Mouse (Mus musculus): Measurements from ENCODE around the gene Lamb1. TPM values are rescaled to one million over a fixed set of nuclear protein-coding genes. Genes with fewer than 3 reads are reported as not detected.

Gene Lamb1
- polyA plus RNA-seq, 1 experiment from 2014 or later: 290 TPM

GRCm38 (mm10) chr12:31236861-31237595 lies 28.0 kb upstream of the Lamb1 start:
- ChIA-PET CTCF (interaction anchor here (0.9 kb wide), 1 partner anchor 13 kb away, joined by 3 read pairs; no protein-coding TSS in a partner anchor), POLR2A (no interaction called here)
- ATAC-seq (no peak), DNase-seq (ENCODE audit: low read depth, low spot score) (no peak)
- TF ChIP-seq CTCF (IDR thresholded peaks at IDR 0.05): no peak
- H3K27me3 ChIP-seq: no peaks in the 10 kb centered on the region
- in situ Hi-C loops (cut with MboI; ENCODE audit: low pct_unique_long_range_greater_than_20kb): no loop called here

- CTCF ChIA-PET: no interaction called here
Observed at GRCm38 (mm10) chr12:31239031-31239583, 25.9 kb upstream of the Lamb1 start.

GRCm38 (mm10) chr12:31239798-31240197 lies 25.2 kb upstream of the Lamb1 start:
- ChIA-PET POLR2A (no interaction called here), CTCF (no interaction called here)
- ATAC-seq: no peak
- in situ Hi-C loops (cut with MboI; ENCODE audit: low pct_unique_long_range_greater_than_20kb): no loop called here
- TF ChIP-seq CTCF (IDR thresholded peaks at IDR 0.05): no peak
- no peak for DNase-seq (ENCODE audit: low read depth, low spot score)
- no peaks in the 10 kb centered on the region for H3K27me3 ChIP-seq

More at GRCm38 (mm10) chr12:31239031-31239583, 25.9 kb upstream of the Lamb1 start:
- no peak for TF ChIP-seq CTCF (IDR thresholded peaks at IDR 0.05)
- ATAC-seq: no peak
- in situ Hi-C loops (cut with MboI; ENCODE audit: low pct_unique_long_range_greater_than_20kb): no loop called here
- POLR2A ChIA-PET: no interaction called here
- no peaks in the 10 kb centered on the region for H3K27me3 ChIP-seq
- DNase-seq (ENCODE audit: low read depth, low spot score): no peak

GRCm38 (mm10) chr12:31240470-31240869 lies 24.6 kb upstream of the Lamb1 start, which contains the start of gene Gm6993:
Gene Gm6993, plus strand, starts transcription at chr12:31240770.
- TF ChIP-seq CTCF (IDR thresholded peaks at IDR 0.05): no peak
- ATAC-seq (no peak), DNase-seq (ENCODE audit: low read depth, low spot score) (no peak)
- ChIA-PET POLR2A (no interaction called here), CTCF (no interaction called here)
- in situ Hi-C loops (cut with MboI; ENCODE audit: low pct_unique_long_range_greater_than_20kb): no loop called here
- H3K27me3 ChIP-seq: no peaks in the 10 kb centered on the region

GRCm38 (mm10) chr12:31241595-31242342 lies 23.3 kb upstream of the Lamb1 start:
- POLR2A ChIA-PET: no interaction called here
- H3K27me3 ChIP-seq: no peaks in the 10 kb centered on the region
- in situ Hi-C loops (cut with MboI; ENCODE audit: low pct_unique_long_range_greater_than_20kb): no loop called here
- ATAC-seq (no peak), DNase-seq (ENCODE audit: low read depth, low spot score) (no peak)
- CTCF ChIA-PET: no interaction called here
- TF ChIP-seq CTCF (IDR thresholded peaks at IDR 0.05): no peak

GRCm38 (mm10) chr12:31244001-31244400 lies 21.0 kb upstream of the Lamb1 start:
- DNase-seq (ENCODE audit: low read depth, low spot score) (no peak), ATAC-seq (no peak)
- POLR2A ChIA-PET: no interaction called here
- no peak for TF ChIP-seq CTCF (IDR thresholded peaks at IDR 0.05)
- CTCF ChIA-PET: no interaction called here
- in situ Hi-C loops (cut with MboI; ENCODE audit: low pct_unique_long_range_greater_than_20kb): no loop called here
- H3K27me3 ChIP-seq: no peaks in the 10 kb centered on the region

- CTCF ChIA-PET: no interaction called here
- no peak for TF ChIP-seq CTCF (IDR thresholded peaks at IDR 0.05)
- in situ Hi-C loops (cut with MboI; ENCODE audit: low pct_unique_long_range_greater_than_20kb): no loop called here
- ATAC-seq (no peak), DNase-seq (ENCODE audit: low read depth, low spot score) (no peak)
- H3K27me3 ChIP-seq: no peaks in the 10 kb centered on the region
- POLR2A ChIA-PET: no interaction called here
Observed at GRCm38 (mm10) chr12:31244691-31245090, 20.3 kb upstream of the Lamb1 start.

GRCm38 (mm10) chr12:31246153-31246552 lies 18.9 kb upstream of the Lamb1 start:
- CTCF ChIA-PET: no interaction called here
- in situ Hi-C loops (cut with MboI; ENCODE audit: low pct_unique_long_range_greater_than_20kb): no loop called here
- ATAC-seq (no peak), DNase-seq (ENCODE audit: low read depth, low spot score) (no peak)
- POLR2A ChIA-PET: no interaction called here
- no peak for TF ChIP-seq CTCF (IDR thresholded peaks at IDR 0.05)
- H3K27me3 ChIP-seq: no peaks in the 10 kb centered on the region

GRCm38 (mm10) chr12:31246615-31247014 lies 18.4 kb upstream of the Lamb1 start:
- POLR2A ChIA-PET: no interaction called here
- no peak for TF ChIP-seq CTCF (IDR thresholded peaks at IDR 0.05)
- H3K27me3 ChIP-seq: no peaks in the 10 kb centered on the region
- no peak for DNase-seq (ENCODE audit: low read depth, low spot score)
- in situ Hi-C loops (cut with MboI; ENCODE audit: low pct_unique_long_range_greater_than_20kb): no loop called here
- CTCF ChIA-PET: no interaction called here
- ATAC-seq: no peak

- no peak for DNase-seq (ENCODE audit: low read depth, low spot score)
- no peaks in the 10 kb centered on the region for H3K27me3 ChIP-seq
- POLR2A ChIA-PET: no interaction called here
- in situ Hi-C loops (cut with MboI; ENCODE audit: low pct_unique_long_range_greater_than_20kb): no loop called here
- no peak for TF ChIP-seq CTCF (IDR thresholded peaks at IDR 0.05)
- ATAC-seq: no peak
- CTCF ChIA-PET: interaction anchor here (0.7 kb wide), 1 partner anchor 61 kb away, joined by 3 read pairs; no protein-coding TSS in a partner anchor
Observed at GRCm38 (mm10) chr12:31248165-31248564, 16.9 kb upstream of the Lamb1 start.

- ATAC-seq (no peak), DNase-seq (ENCODE audit: low read depth, low spot score) (no peak)
- TF ChIP-seq CTCF (IDR thresholded peaks at IDR 0.05): no peak
- H3K27me3 ChIP-seq: no peaks in the 10 kb centered on the region
- in situ Hi-C loops (cut with MboI; ENCODE audit: low pct_unique_long_range_greater_than_20kb): no loop called here
- ChIA-PET POLR2A (no interaction called here), CTCF (no interaction called here)
Observed at GRCm38 (mm10) chr12:31248681-31249080, 16.4 kb upstream of the Lamb1 start.
